Mouse (Mus musculus) kidney, adult 10 weeks (tissue): ENCODE data around the gene Ihh. TPM values are rescaled to one million over a fixed set of nuclear protein-coding genes. Genes with fewer than 3 reads are reported as not detected.

Experiments used
- polyA plus RNA-seq: library from polyadenylated mRNA; stranded (reverse); fragments of 350-450 nt; fragmentation: Illumina TruSeq; extraction: RNeasy Lipid Tissue Mini Kit (QIAGEN cat#74804); gene quantifications from one replicate; pipeline ENCODE4 v1.2.3, GENCODE M21; 2014; ENCODE audit warnings: low read depth, low replicate concordance

Ihh gene
- polyA plus RNA-seq: 0.44 TPM

DNA sequence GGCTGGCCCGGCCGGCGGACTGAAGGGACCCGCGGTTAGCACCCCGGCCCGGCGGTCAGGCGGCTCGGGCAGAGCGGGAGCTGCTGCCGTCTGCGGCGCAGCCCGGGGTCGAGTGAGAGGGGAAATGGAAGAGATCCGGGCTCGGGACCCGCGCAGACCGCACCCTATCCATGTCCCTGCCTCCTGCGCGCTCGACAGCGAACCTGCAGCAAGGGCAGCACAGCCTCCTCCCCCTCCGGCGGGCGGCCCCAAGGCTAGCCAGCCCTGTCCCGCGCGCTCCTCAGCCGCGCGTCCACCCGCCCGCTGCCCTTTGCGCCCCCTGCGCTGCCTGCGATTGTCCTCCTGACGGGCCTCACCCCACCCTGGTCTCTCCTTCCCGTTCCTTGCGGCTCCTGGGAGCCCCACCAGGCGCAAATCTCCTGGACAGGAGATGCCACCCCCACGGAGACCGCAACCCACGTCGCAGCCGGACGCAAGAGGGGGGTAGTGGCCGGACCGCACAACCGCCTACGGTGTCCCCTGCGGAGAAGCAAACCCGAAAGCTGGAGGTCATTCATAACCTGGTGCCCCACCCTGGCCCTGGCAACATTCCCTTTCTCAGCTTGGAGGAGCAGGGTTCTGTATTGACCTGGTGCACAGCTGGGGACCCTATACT, at the start of gene Ihh:
TSS of gene Ihh (minus strand) at position 117 of the 655 bp plus-strand sequence.

GRCm38 (mm10) chr1:74935402-74935801, 16.1 kb downstream of the Ihh start, which contains the start of gene Cfap65:
TSS of gene Cfap65 (minus strand) at chr1:74935599.

Other genes starting within 250 kb of the Ihh start
- gene Cyp27a1, start 238.1 kb downstream of the Ihh start, polyA plus RNA-seq: 7.9 TPM
- gene Prkag3, start 202.5 kb downstream of the Ihh start, polyA plus RNA-seq: 1.2 TPM
- not detected for gene Wnt6, start 179.8 kb downstream of the Ihh start, polyA plus RNA-seq
- not detected for gene Wnt10a, start 160.2 kb downstream of the Ihh start, polyA plus RNA-seq
- gene Cdk5r2, start 96.7 kb downstream of the Ihh start, polyA plus RNA-seq: not detected
- not detected for gene Fev, start 66.3 kb downstream of the Ihh start, polyA plus RNA-seq
- gene Cryba2, start 58.5 kb downstream of the Ihh start, polyA plus RNA-seq: not detected
- 0.28 TPM for gene Cfap65, start 16.1 kb downstream of the Ihh start, polyA plus RNA-seq
- gene Nhej1, start 173.5 kb upstream of the Ihh start, polyA plus RNA-seq: 0.89 TPM
- 5.4 TPM for gene Slc23a3, start 182.2 kb upstream of the Ihh start, polyA plus RNA-seq
- 14.0 TPM for gene Cnppd1, start 191.0 kb upstream of the Ihh start, polyA plus RNA-seq
- gene Retreg2, start 191.1 kb upstream of the Ihh start, polyA plus RNA-seq: 11.7 TPM
- gene Zfand2b, start 217.0 kb upstream of the Ihh start, polyA plus RNA-seq: not detected
- 8.3 TPM for gene Abcb6, start 228.7 kb upstream of the Ihh start, polyA plus RNA-seq
- gene Ankzf1, start 240.5 kb upstream of the Ihh start, polyA plus RNA-seq: 6.7 TPM
- gene Atg9a, start 240.5 kb upstream of the Ihh start, polyA plus RNA-seq: 10.1 TPM